Mouse (Mus musculus): ENCODE results near the gene Bank1. TPM values are rescaled to one million over a fixed set of nuclear protein-coding genes. Genes with fewer than 3 reads are reported as not detected.

The Bank1 gene
- total RNA-seq, 1 experiment from 2014 or later = 5.7 TPM

DNA sequence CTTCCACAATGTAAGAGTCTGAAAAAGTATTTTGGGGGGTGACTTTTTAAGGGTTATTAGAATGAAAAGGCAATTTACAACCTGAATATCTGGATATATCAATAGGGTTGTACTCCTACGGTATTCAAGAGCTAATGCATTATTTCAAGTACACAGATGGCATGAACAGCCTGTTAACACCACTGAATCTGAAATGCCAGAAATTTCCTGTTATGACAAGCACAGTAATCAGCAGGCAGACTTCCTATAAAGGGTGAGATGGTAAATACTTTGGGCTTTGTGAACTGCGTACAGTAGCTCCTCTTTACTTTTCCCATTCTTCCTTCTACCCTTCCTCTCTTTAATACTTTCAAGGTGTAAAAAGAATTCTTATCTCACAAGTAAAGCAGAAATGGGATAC lies 30.6 kb downstream of the Bank1 start:
- ATAC-seq (replicated peaks in 1 of 2; ENCODE audit: insufficient read depth in 1 of 2, low FRiP score in 2 of 2, low TSS enrichment in 1 of 2, low read depth in 1 of 2, poor library complexity in 2 of 2, severe bottlenecking in 2 of 2) = 0 out of 4 replicates have a peak, but pooled peaks have one; percentile 29 to 53

DNA sequence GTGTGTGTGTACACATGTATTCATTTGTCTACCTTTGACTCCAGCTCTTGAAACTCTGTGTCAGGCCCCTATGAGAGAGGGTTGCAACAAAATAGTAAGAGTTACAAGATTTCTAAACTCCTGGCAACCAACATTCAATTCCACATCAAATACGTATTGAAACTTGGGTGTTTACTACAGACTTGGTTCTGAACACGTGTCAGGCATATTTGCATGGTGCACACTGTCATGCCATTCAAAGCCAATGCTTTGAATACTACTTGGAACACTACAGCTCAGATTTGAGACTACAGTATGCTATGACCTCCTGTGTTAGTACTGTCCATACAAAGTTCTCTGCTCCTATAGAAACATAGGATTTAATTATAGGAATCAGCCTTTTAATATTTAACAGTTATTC lies 38.0 kb downstream of the Bank1 start:
- no peak for ATAC-seq (replicated peaks in 1 of 2; ENCODE audit: insufficient read depth in 1 of 2, low FRiP score in 2 of 2, low TSS enrichment in 1 of 2, low read depth in 1 of 2, poor library complexity in 2 of 2, severe bottlenecking in 2 of 2)

DNA sequence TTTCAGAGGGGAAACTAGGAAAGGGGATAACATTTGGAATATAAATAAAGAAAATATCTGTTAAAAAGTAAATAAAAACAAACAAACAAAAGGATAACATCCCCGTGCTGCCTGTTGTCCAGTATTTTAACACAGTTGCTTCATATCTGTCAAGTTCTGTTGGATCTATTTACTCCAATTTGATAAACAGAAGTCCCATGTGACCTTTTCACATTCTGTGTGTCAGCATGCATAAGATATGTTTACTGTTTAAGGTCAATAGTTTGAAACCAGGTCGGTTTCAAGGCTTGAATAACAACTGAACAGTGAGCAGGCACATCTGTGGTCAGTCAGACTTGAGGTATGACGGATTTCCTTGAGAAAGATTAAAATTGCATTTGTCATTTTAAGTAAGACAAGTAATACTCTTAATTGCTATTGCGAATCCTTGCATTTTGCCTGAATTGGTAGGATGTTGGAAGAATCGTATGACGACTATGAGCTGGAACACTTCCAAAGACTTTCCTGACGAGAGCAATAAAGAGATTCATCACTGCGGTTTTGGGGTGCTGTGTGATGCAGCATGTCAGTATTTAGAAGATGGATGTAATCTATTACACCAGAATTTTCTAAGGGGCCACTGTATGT lies 60.8 kb downstream of the Bank1 start:
- no peak for ATAC-seq (replicated peaks in 1 of 2; ENCODE audit: insufficient read depth in 1 of 2, low FRiP score in 2 of 2, low TSS enrichment in 1 of 2, low read depth in 1 of 2, poor library complexity in 2 of 2, severe bottlenecking in 2 of 2)

DNA sequence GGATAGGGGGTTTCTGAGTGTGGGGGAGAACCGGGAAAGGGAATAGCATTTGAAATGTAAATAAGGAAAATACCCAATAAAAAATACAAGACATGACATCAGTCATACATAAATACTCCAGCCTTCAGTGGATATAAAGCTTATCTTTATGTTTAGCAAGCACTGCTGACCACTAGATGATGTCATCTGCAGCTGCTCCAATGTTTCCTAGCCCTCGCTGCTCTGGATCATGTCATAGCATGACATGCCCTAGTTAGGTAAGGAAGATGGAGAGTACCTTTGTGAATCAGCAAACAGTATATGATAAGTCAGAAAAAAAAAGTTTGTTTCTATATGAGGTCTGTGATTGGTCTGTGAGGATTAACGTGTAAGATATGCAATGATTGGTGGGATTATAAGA lies 68.1 kb downstream of the Bank1 start:
- ATAC-seq (replicated peaks in 1 of 2; ENCODE audit: insufficient read depth in 1 of 2, low FRiP score in 2 of 2, low TSS enrichment in 1 of 2, low read depth in 1 of 2, poor library complexity in 2 of 2, severe bottlenecking in 2 of 2) = no peak

DNA sequence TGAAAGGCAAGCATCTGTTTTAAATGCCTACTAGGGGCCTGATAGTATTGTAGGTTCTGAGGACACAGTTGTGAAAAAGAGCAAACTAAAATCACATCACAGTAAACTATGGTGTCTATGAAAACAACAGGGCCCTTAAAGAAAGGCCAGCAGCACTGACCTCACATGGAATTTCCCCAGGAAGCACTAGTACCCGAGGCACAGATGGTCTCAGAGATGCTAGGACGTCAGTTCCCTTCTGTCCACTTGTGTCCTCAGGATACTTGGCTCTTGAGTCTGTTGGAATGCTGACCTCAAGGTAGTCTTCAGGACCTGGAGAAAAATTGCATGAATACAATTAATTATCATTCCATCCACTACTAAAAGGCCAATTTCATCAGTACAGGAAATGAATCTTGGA lies 71.2 kb downstream of the Bank1 start:
- ATAC-seq (replicated peaks in 1 of 2; ENCODE audit: insufficient read depth in 1 of 2, low FRiP score in 2 of 2, low TSS enrichment in 1 of 2, low read depth in 1 of 2, poor library complexity in 2 of 2, severe bottlenecking in 2 of 2) = no peak

DNA sequence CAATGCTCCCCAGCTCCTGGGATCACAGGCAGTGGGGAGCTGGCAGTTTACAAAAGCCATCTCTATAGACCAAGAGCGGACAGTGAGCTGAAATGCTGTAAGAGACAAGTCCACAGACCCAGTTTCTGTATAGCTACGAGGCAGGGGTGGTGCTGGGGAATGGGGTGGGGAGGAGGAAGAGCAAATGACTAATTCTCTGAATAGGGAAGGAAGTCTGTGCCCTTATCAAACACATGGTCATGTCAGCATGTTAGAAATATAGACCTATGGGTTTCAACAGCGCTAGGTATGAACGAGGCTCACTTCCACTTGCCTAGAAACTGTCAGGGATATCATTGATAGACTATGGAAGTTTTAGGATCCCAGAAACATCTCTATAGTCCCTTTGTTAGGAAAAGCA lies 73.0 kb downstream of the Bank1 start:
- ATAC-seq (replicated peaks in 1 of 2; ENCODE audit: insufficient read depth in 1 of 2, low FRiP score in 2 of 2, low TSS enrichment in 1 of 2, low read depth in 1 of 2, poor library complexity in 2 of 2, severe bottlenecking in 2 of 2) = peak; percentile 96

DNA sequence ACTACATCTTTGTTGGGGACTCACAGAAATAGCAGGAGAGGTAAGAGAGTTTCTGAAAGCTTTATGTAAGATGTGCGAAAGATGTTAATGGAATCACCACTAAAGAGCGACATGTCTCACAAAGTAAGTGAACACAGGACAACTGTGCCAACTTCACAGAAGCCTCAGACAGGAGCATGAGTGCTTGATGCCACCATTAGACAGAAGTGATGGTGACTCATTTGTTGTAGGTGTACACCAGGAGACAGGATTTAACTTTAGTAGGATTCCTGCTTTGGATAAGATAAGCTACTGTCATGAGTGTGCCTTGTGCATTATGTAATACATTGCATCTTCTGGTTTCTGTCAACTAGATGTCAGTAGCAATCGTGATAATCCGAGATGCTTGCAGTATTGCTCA lies 74.3 kb downstream of the Bank1 start:
- ATAC-seq (replicated peaks in 1 of 2; ENCODE audit: insufficient read depth in 1 of 2, low FRiP score in 2 of 2, low TSS enrichment in 1 of 2, low read depth in 1 of 2, poor library complexity in 2 of 2, severe bottlenecking in 2 of 2) = no peak

DNA sequence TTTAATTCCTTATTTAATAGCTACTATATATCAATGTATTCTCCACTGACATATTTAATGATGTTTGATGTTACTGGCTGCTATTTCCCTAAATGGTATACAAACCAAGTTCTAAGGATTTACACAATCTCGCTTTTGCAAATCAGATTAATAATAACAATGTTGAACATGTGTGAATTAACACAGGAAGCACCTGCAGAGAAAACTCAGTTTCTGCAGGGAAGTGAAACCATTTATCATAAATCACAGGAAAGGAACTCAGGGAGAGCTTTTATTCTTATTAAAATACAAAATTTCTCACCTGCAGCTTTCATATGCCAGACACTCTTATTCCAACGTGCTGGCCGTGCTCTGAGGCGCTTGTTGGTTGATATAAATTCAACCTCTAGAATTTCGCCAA lies 78.5 kb downstream of the Bank1 start:
- peak; percentile 70 to 71 for ATAC-seq (replicated peaks in 1 of 2; ENCODE audit: insufficient read depth in 1 of 2, low FRiP score in 2 of 2, low TSS enrichment in 1 of 2, low read depth in 1 of 2, poor library complexity in 2 of 2, severe bottlenecking in 2 of 2)

DNA sequence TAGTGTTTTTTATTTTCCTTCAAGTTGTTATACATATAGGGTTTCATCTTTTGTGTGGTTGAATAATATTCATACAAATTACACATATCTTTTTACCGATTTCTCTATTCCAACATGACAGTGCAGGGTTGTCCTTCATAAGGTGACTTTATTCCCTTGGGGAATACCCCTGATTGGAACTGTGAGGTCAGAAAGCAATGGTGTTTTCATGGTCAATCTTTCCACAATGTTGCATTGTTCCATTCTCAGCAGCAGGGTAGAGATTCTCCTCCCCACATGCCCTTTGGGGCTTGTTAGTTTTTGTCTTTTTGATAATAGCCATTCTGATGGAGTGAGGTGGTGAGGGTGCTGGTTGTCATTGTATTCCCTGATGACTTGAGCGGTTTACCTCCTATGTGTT lies 80.9 kb downstream of the Bank1 start:
- ATAC-seq (replicated peaks in 1 of 2; ENCODE audit: insufficient read depth in 1 of 2, low FRiP score in 2 of 2, low TSS enrichment in 1 of 2, low read depth in 1 of 2, poor library complexity in 2 of 2, severe bottlenecking in 2 of 2) = no peak

DNA sequence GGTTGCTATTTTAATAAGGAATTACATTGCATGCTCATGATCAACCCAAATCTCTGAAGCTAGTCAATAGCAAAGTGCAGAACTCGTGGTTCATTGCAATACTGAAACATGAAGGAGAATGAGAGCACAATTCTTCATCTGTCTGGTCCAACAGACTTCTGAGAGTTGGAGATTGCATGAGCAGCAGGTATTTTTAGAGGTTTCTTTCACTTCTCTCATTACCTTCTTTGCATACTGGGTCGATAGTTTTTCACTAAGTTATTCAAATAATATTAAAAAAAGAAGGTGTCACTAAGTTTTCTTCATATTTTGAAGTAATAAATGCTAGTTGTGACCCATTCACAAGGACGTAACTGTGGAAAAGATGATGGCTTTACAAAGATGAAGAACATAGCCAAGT lies 87.1 kb downstream of the Bank1 start:
- ATAC-seq (replicated peaks in 1 of 2; ENCODE audit: insufficient read depth in 1 of 2, low FRiP score in 2 of 2, low TSS enrichment in 1 of 2, low read depth in 1 of 2, poor library complexity in 2 of 2, severe bottlenecking in 2 of 2) = no peak

DNA sequence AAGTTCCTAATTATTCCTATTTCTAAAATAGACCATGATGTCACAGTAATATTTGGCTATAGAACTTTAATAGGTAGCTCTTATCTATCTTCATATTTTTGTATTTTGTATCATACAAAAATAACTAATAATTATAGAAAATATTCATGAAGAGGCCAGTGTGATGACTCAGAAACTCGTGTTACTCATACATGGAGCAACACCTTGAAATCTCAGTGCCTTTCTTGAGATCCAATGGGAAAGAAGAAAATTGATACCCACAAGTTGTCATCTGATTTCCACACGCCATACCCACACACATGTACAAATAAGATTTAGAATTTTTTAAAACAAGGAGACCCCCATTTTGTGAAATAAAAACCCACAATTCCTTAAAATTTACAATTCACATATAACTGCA lies 92.4 kb downstream of the Bank1 start:
- ATAC-seq (replicated peaks in 1 of 2; ENCODE audit: insufficient read depth in 1 of 2, low FRiP score in 2 of 2, low TSS enrichment in 1 of 2, low read depth in 1 of 2, poor library complexity in 2 of 2, severe bottlenecking in 2 of 2) = no peak

DNA sequence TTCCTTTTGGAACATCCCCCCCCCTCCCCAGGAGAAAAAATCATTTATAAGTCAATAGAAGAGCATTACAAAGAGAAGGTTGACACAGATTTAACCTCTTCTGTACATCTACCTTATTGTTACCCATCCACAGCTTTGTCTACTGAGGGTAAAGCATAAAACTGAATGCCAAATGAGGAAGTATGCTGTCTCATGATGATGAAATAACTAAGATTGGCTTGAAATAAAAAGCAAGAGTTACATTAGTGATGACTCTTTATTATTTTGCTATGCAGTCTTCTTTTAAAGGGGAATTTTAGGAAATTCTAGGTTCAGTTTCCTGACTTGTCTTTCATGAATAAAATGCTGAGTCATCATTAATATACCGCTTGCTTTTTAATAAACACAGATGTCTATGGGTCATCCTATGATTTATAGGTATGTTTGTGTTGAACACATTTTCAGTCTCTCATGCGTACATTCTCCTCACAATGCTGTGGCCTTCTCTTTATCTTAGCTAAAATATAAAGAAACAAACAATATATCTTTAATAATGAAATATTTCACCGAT lies 95.2 kb downstream of the Bank1 start:
- ATAC-seq (replicated peaks in 1 of 2; ENCODE audit: insufficient read depth in 1 of 2, low FRiP score in 2 of 2, low TSS enrichment in 1 of 2, low read depth in 1 of 2, poor library complexity in 2 of 2, severe bottlenecking in 2 of 2) = no peak; a peak in 1 of 4 replicates

DNA sequence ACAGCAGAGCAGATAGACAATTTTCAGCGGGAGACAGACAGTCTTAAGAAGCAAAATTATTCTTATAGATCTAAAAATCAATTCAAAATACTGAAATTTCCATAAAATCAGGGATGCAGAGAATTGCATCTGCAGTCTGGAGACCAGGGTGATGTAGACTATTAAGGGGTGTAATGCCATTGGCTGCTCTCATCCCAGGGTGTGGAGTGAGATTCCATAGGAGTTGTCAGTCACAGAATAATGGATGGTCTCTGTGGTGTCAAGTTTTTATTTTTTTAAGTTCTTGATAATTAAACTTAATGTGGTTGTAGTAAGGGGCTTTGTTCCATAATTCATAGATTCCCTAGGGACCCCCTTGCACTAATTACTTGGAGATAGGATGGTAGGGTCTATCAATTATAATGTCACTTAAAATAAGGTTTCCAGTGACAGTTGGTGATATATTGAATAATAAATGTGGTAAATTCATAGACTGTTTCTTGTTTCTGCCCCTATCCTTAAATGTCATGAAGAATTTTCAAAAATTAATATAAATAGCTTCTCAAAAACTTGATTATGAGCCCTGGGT lies 136.1 kb downstream of the Bank1 start:
- no peak for ATAC-seq (replicated peaks in 1 of 2; ENCODE audit: insufficient read depth in 1 of 2, low FRiP score in 2 of 2, low TSS enrichment in 1 of 2, low read depth in 1 of 2, poor library complexity in 2 of 2, severe bottlenecking in 2 of 2)

DNA sequence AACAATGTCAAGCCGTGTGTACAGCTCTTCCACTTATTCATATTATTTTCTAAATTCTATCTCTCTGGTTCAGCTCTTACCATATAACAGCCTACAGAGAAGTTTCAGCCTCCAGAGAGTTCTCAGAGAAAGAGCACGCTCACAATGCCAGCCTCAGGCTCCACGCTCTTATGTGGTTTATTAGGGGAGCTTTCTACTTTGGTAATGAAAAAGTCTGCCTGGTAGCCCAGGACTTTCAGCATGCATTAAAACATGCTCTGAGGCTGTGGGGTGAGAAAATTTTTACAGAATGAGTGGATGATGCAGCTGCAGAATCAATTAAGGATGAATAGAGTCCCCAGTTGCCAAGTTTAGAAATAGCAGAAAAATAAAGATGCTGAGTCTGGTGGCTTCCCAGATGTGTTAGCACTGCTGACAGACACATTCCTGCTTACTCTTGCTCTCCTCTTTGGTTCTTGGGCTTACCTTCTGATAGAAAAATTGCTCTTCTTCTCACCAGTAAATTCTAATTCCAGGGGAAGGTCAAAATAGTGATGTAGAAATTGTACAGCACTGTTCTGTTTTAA lies 139.2 kb downstream of the Bank1 start:
- ATAC-seq (replicated peaks in 1 of 2; ENCODE audit: insufficient read depth in 1 of 2, low FRiP score in 2 of 2, low TSS enrichment in 1 of 2, low read depth in 1 of 2, poor library complexity in 2 of 2, severe bottlenecking in 2 of 2) = no peak

DNA sequence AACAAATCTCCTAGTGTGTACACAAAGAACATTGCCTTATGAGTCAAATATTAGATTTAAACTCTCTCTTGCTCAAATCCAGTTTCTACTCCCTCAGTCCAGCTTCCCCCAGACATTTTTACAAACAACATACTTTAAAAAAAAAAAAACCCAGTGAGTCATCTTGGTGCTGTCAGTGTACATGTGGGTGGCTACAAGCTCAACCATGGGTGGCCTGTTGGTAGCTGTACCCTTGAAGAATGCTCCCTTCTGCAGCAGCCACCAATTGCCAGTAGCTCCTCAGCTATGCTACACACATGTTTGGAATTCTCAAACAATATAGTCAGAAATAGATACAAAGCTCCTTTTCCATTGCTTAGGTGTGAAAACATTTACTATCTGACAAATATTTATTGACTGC lies 154.2 kb downstream of the Bank1 start:
- ATAC-seq (replicated peaks in 1 of 2; ENCODE audit: insufficient read depth in 1 of 2, low FRiP score in 2 of 2, low TSS enrichment in 1 of 2, low read depth in 1 of 2, poor library complexity in 2 of 2, severe bottlenecking in 2 of 2) = no peak

DNA sequence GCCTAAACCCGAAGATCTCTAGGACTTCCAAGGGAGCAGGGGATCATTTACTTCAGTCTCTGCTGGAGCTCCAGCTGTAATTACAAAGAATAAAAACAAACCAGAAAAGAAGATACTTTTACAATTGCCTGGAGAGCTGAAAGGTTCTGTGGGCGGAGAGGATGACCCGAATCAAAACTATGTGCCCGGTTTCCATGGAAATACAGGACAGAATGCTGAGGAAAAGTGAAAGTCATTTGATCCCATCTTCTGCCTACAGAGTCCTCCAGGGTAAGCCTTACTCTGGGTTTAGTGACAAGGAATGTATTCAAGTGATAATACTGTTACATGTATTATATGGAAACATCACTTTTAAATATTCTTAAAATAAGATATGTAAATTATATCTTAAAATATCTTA lies 157.8 kb downstream of the Bank1 start:
- no peak for ATAC-seq (replicated peaks in 1 of 2; ENCODE audit: insufficient read depth in 1 of 2, low FRiP score in 2 of 2, low TSS enrichment in 1 of 2, low read depth in 1 of 2, poor library complexity in 2 of 2, severe bottlenecking in 2 of 2)

DNA sequence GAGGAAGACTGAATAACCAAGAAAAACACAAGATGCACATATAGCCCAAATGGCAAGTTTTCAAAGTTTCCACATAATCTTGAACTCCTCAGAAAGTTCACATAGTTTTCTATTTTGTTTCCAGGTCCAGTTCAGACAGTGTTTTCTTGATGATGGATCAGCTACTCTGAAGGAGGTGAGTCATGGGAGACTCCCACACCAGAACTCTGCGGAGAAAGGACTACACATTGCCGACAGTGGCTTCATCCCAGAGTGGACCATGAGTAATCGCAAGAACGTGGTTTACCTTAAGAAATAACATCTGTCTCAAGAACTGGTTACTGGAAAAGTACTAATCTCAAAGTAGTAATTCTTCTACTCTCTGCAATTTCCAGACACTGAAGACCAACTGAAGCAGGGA lies 159.2 kb downstream of the Bank1 start:
- no peak for ATAC-seq (replicated peaks in 1 of 2; ENCODE audit: insufficient read depth in 1 of 2, low FRiP score in 2 of 2, low TSS enrichment in 1 of 2, low read depth in 1 of 2, poor library complexity in 2 of 2, severe bottlenecking in 2 of 2)

DNA sequence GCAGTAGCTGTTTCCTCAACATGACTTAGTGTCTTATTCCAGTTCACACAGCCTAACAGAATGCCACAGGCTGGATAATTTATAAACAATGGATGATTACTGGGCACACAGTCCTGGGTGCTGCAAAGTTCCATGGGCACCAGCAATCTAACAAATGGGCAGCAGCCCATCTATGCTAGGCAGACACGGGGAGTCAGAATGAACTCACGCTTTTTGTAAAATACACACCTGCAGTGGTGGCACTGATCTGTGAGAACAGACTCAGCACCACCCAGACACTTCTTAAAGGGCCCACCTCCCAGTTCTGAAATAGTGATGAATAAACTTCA lies 159.9 kb downstream of the Bank1 start:
- no peak for ATAC-seq (replicated peaks in 1 of 2; ENCODE audit: insufficient read depth in 1 of 2, low FRiP score in 2 of 2, low TSS enrichment in 1 of 2, low read depth in 1 of 2, poor library complexity in 2 of 2, severe bottlenecking in 2 of 2)
